Mouse (Mus musculus): ENCODE measurements at regions not wholly inside any gene's neighbourhood (a gene's known extent, or its start where the extent isn't known, plus 50 kb on each side); places are given as distances from the start of the nearest gene placed in this dataset.
A peak's percentile ranks its signal among the peaks of the same experiment; 100 is the strongest.

- no peaks in the 10 kb centered on the region for H3K36me3 ChIP-seq
- no peak for ATAC-seq
- H3K4me3 ChIP-seq (replicated peaks), result no peak overlapping the region
- WGBS, result 81% methylated on average over 2 of the region's 2 CpGs
- no peak overlapping the region for H3K4me2 ChIP-seq (replicated peaks)
- H3K4me1 ChIP-seq (replicated peaks), result no peaks in the 10 kb centered on the region
- H3K27ac ChIP-seq, result no peak overlapping the region
- no peaks in the 10 kb centered on the region for H3K9me3 ChIP-seq
- H3K9ac ChIP-seq (replicated peaks), result no peak overlapping the region
- H3K27me3 ChIP-seq, result no peaks in the 10 kb centered on the region
Measured at GRCm38 (mm10) chr9:17454397-17454796, 837.5 kb upstream of the Chordc1 start.

GRCm38 (mm10) chr9:17466379-17466778, 825.5 kb upstream of the Chordc1 start:
- H3K4me2 ChIP-seq (replicated peaks), result no peak overlapping the region
- no peaks in the 10 kb centered on the region for H3K36me3 ChIP-seq
- H3K27ac ChIP-seq, result no peak overlapping the region
- no peaks in the 10 kb centered on the region for H3K9me3 ChIP-seq
- H3K9ac ChIP-seq (replicated peaks), result no peak overlapping the region
- no peaks in the 10 kb centered on the region for H3K4me1 ChIP-seq (replicated peaks)
- 73% methylated on average over 2 of the region's 2 CpGs for whole genome bisulfite sequencing
- no peaks in the 10 kb centered on the region for H3K27me3 ChIP-seq
- H3K4me3 ChIP-seq (replicated peaks), result no peak overlapping the region
- ATAC-seq, result no peak

GRCm38 (mm10) chr9:17484701-17485422, 807.1 kb upstream of the Chordc1 start:
- ATAC-seq, result peak; percentile 43; the same call in 1 of the 2 replicates
- WGBS, result 64% methylated on average over 3 of the region's 3 CpGs

GRCm38 (mm10) chr9:17500161-17500756, 791.7 kb upstream of the Chordc1 start:
- Histone ChIP-seq H3K4me1 (replicated peaks) (no peaks in the 10 kb centered on the region), H3K27me3 (no peaks in the 10 kb centered on the region), H3K36me3 (no peaks in the 10 kb centered on the region), H3K4me2 (replicated peaks) (no peak overlapping the region), H3K27ac (no peak overlapping the region), H3K9me3 (no peaks in the 10 kb centered on the region), H3K9ac (replicated peaks) (no peak overlapping the region), H3K4me3 (replicated peaks) (no peak overlapping the region)
- ATAC-seq, result peak; percentile 67; the same call in 1 of the 2 replicates
- 72% methylated on average over 7 of the region's 7 CpGs for WGBS

More at GRCm38 (mm10) chr9:17484701-17485422, 807.1 kb upstream of the Chordc1 start:
- H3K9ac ChIP-seq (replicated peaks), result no peak overlapping the region
- no peaks in the 10 kb centered on the region for H3K27me3 ChIP-seq
- no peaks in the 10 kb centered on the region for H3K36me3 ChIP-seq
- no peak overlapping the region for H3K27ac ChIP-seq
- no peaks in the 10 kb centered on the region for H3K4me1 ChIP-seq (replicated peaks)
- H3K4me3 ChIP-seq (replicated peaks), result no peak overlapping the region
- no peak overlapping the region for H3K4me2 ChIP-seq (replicated peaks)
- no peaks in the 10 kb centered on the region for H3K9me3 ChIP-seq

- no peaks in the 10 kb centered on the region for H3K4me1 ChIP-seq (replicated peaks)
- H3K27ac ChIP-seq, result no peak overlapping the region
- H3K4me3 ChIP-seq (replicated peaks), result no peak overlapping the region
- H3K9me3 ChIP-seq, result no peaks in the 10 kb centered on the region
- 69% methylated on average over 5 of the region's 5 CpGs for WGBS
- ATAC-seq, result no peak
- no peak overlapping the region for H3K9ac ChIP-seq (replicated peaks)
- H3K36me3 ChIP-seq, result no peaks in the 10 kb centered on the region
- H3K27me3 ChIP-seq, result no peaks in the 10 kb centered on the region
- no peak overlapping the region for H3K4me2 ChIP-seq (replicated peaks)
Measured at GRCm38 (mm10) chr9:17508744-17509143, 783.2 kb upstream of the Chordc1 start.

GRCm38 (mm10) chr9:17556186-17556585, 735.7 kb upstream of the Chordc1 start:
- H3K36me3 ChIP-seq, result no peaks in the 10 kb centered on the region
- no peak overlapping the region for H3K27ac ChIP-seq
- no peak overlapping the region for H3K4me3 ChIP-seq (replicated peaks)
- 96% methylated on average over 1 of the region's 1 CpGs for WGBS
- H3K9ac ChIP-seq (replicated peaks), result no peak overlapping the region
- H3K4me2 ChIP-seq (replicated peaks), result no peak overlapping the region
- H3K4me1 ChIP-seq (replicated peaks), result no peaks in the 10 kb centered on the region
- no peak for ATAC-seq
- no peaks in the 10 kb centered on the region for H3K27me3 ChIP-seq
- no peaks in the 10 kb centered on the region for H3K9me3 ChIP-seq

GRCm38 (mm10) chr9:17557611-17558370, 734.1 kb upstream of the Chordc1 start:
- no peak overlapping the region for H3K9ac ChIP-seq (replicated peaks)
- no peaks in the 10 kb centered on the region for H3K27me3 ChIP-seq
- no peak overlapping the region for H3K27ac ChIP-seq
- no peak overlapping the region for H3K4me3 ChIP-seq (replicated peaks)
- no peak for ATAC-seq
- no peaks in the 10 kb centered on the region for H3K36me3 ChIP-seq
- no peaks in the 10 kb centered on the region for H3K4me1 ChIP-seq (replicated peaks)
- 91% methylated on average over 5 of the region's 5 CpGs for WGBS
- H3K9me3 ChIP-seq, result no peaks in the 10 kb centered on the region
- no peak overlapping the region for H3K4me2 ChIP-seq (replicated peaks)

- Histone ChIP-seq H3K4me1 (replicated peaks) (no peaks in the 10 kb centered on the region), H3K27ac (no peak overlapping the region), H3K9ac (replicated peaks) (no peak overlapping the region), H3K4me3 (replicated peaks) (no peak overlapping the region), H3K27me3 (no peaks in the 10 kb centered on the region), H3K36me3 (no peaks in the 10 kb centered on the region), H3K9me3 (no peaks in the 10 kb centered on the region), H3K4me2 (replicated peaks) (no peak overlapping the region)
- 65% methylated on average over 3 of the region's 3 CpGs for WGBS
- ATAC-seq, result peak; percentile 62; the same call in 1 of the 2 replicates
Measured at GRCm38 (mm10) chr9:17567784-17568518, 724.0 kb upstream of the Chordc1 start.

GRCm38 (mm10) chr9:17587558-17587957, 704.4 kb upstream of the Chordc1 start:
- H3K36me3 ChIP-seq, result no peaks in the 10 kb centered on the region
- WGBS, result 88% methylated on average over 2 of the region's 2 CpGs
- H3K4me3 ChIP-seq (replicated peaks), result no peak overlapping the region
- no peaks in the 10 kb centered on the region for H3K4me1 ChIP-seq (replicated peaks)
- ATAC-seq, result no peak
- H3K9ac ChIP-seq (replicated peaks), result no peak overlapping the region
- H3K4me2 ChIP-seq (replicated peaks), result no peak overlapping the region
- H3K27ac ChIP-seq, result no peak overlapping the region
- H3K27me3 ChIP-seq, result no peaks in the 10 kb centered on the region
- H3K9me3 ChIP-seq, result no peaks in the 10 kb centered on the region

- Histone ChIP-seq H3K27ac (no peak overlapping the region), H3K4me3 (replicated peaks) (no peak overlapping the region), H3K4me1 (replicated peaks) (no peaks in the 10 kb centered on the region), H3K27me3 (no peaks in the 10 kb centered on the region), H3K36me3 (no peaks in the 10 kb centered on the region), H3K4me2 (replicated peaks) (no peak overlapping the region), H3K9me3 (no peaks in the 10 kb centered on the region), H3K9ac (replicated peaks) (no peak overlapping the region)
- no peak for ATAC-seq
- 63% methylated on average over 2 of the region's 2 CpGs for WGBS
Measured at GRCm38 (mm10) chr9:17587968-17588550, 703.9 kb upstream of the Chordc1 start.

- WGBS, result 72% methylated on average over 1 of the region's 1 CpGs
- Histone ChIP-seq H3K9me3 (no peaks in the 10 kb centered on the region), H3K4me3 (replicated peaks) (no peak overlapping the region), H3K36me3 (no peaks in the 10 kb centered on the region), H3K9ac (replicated peaks) (no peak overlapping the region), H3K4me1 (replicated peaks) (no peaks in the 10 kb centered on the region), H3K27ac (no peak overlapping the region), H3K27me3 (no peaks in the 10 kb centered on the region), H3K4me2 (replicated peaks) (no peak overlapping the region)
- ATAC-seq, result no peak
Measured at GRCm38 (mm10) chr9:17611146-17611545, 680.8 kb upstream of the Chordc1 start.
